Mouse (Mus musculus) gastrocnemius, postnatal 14 days (tissue): ENCODE measurements around the gene Rab21. TPM values are rescaled to one million over a fixed set of nuclear protein-coding genes. Genes with fewer than 3 reads are reported as not detected.

Experiments used
- DNase-seq: peaks from one replicate; pipeline ENCODE4 v3.0.0; 2021; ENCODE audit warnings: mixed read lengths
- intact Hi-C: fragments of 180-260 bp; cut with DNase I; formaldehyde crosslinking; loops from one replicate; pipeline ENCODE4 v1.15.1; 2025; ENCODE audit warnings: low total_unique reads
- long read RNA-seq, 2 experiments: library from polyadenylated mRNA; stranded (forward); transcript quantifications; one replicate each; pipeline ENCODE4 v2.0.0; 2021
- total RNA-seq, 2 experiments: library from RNA; stranded (reverse); gene quantifications; 2 replicates each; pipeline ENCODE4 v1.2.3; 2021

Gene Rab21
- 10 to 100 TPM; 29.3 to 31.6 TPM for total RNA-seq
- long read RNA-seq, experiment 1, full-length matches to known transcripts = 60 of 69 reads
- long read RNA-seq, experiment 1, partial matches to known transcripts = 2 of 69 reads
- long read RNA-seq, experiment 1, other reads (novel, unspliced or antisense) = 7 of 69 reads
- long read RNA-seq, experiment 2, full-length matches to known transcripts = 67 of 73 reads
- long read RNA-seq, experiment 2, partial matches to known transcripts = 2 of 73 reads
- long read RNA-seq, experiment 2, other reads (novel, unspliced or antisense) = 4 of 73 reads

GRCm38 (mm10) chr10:115315473-115316171 lies at the start of gene Rab21:
TSS of gene Rab21 (minus strand) at chr10:115315594.
- intact Hi-C loops = no loop called here
- DNase-seq = peak; percentile 98

- intact Hi-C loops = no loop called here
- no peak for DNase-seq
Measured at GRCm38 (mm10) chr10:115363151-115363550, 47.8 kb upstream of the Rab21 start.

GRCm38 (mm10) chr10:115362623-115362964 lies 47.2 kb upstream of the Rab21 start:
- intact Hi-C loops = no loop called here
- no peak for DNase-seq

- DNase-seq = peak; percentile 98
- intact Hi-C loops = no loop called here
Measured at GRCm38 (mm10) chr10:115361840-115362622, 46.6 kb upstream of the Rab21 start, which contains the start of gene Tmem19. TSS of gene Tmem19 (minus strand) at chr10:115362501.

- intact Hi-C loops = no loop called here
- DNase-seq = no peak
Measured at GRCm38 (mm10) chr10:115359066-115359465, 43.7 kb upstream of the Rab21 start.

- DNase-seq = no peak
- intact Hi-C loops = no loop called here
Measured at GRCm38 (mm10) chr10:115358216-115358919, 43.0 kb upstream of the Rab21 start.

- DNase-seq = no peak
- intact Hi-C loops = no loop called here
Measured at GRCm38 (mm10) chr10:115356106-115356505, 40.7 kb upstream of the Rab21 start.

GRCm38 (mm10) chr10:115355016-115355415 lies 39.6 kb upstream of the Rab21 start:
- intact Hi-C loops = no loop called here
- DNase-seq = no peak

- DNase-seq = no peak
- intact Hi-C loops = no loop called here
Measured at GRCm38 (mm10) chr10:115354553-115354952, 39.2 kb upstream of the Rab21 start.

- DNase-seq = no peak
- intact Hi-C loops = no loop called here
Measured at GRCm38 (mm10) chr10:115350810-115351397, 35.5 kb upstream of the Rab21 start.

- DNase-seq = no peak
- intact Hi-C loops = no loop called here
Measured at GRCm38 (mm10) chr10:115349509-115349908, 34.1 kb upstream of the Rab21 start.

- DNase-seq = no peak
- intact Hi-C loops = no loop called here
Measured at GRCm38 (mm10) chr10:115349029-115349428, 33.6 kb upstream of the Rab21 start.

GRCm38 (mm10) chr10:115348131-115348530 lies 32.7 kb upstream of the Rab21 start:
- DNase-seq = no peak
- intact Hi-C loops = no loop called here

- DNase-seq = no peak
- intact Hi-C loops = no loop called here
Measured at GRCm38 (mm10) chr10:115346444-115346843, 31.1 kb upstream of the Rab21 start.

GRCm38 (mm10) chr10:115342771-115343425 lies 27.5 kb upstream of the Rab21 start:
- DNase-seq = no peak
- intact Hi-C loops = no loop called here

GRCm38 (mm10) chr10:115339820-115340328 lies 24.5 kb upstream of the Rab21 start:
- DNase-seq = no peak
- intact Hi-C loops = no loop called here

GRCm38 (mm10) chr10:115336901-115337300 lies 21.5 kb upstream of the Rab21 start:
- intact Hi-C loops = no loop called here
- no peak for DNase-seq

GRCm38 (mm10) chr10:115333528-115333927 lies 18.1 kb upstream of the Rab21 start:
- DNase-seq = no peak
- intact Hi-C loops = no loop called here

GRCm38 (mm10) chr10:115332997-115333396 lies 17.6 kb upstream of the Rab21 start:
- intact Hi-C loops = no loop called here
- DNase-seq = no peak
